Mouse (Mus musculus): ENCODE results near the gene Rbpms2. TPM values are rescaled to one million over a fixed set of nuclear protein-coding genes. Genes with fewer than 3 reads are reported as not detected.

Gene Rbpms2
- 10 to 100 TPM; 24.9 to 28.7 (median 26.5) TPM for total RNA-seq (2022)

DNA sequence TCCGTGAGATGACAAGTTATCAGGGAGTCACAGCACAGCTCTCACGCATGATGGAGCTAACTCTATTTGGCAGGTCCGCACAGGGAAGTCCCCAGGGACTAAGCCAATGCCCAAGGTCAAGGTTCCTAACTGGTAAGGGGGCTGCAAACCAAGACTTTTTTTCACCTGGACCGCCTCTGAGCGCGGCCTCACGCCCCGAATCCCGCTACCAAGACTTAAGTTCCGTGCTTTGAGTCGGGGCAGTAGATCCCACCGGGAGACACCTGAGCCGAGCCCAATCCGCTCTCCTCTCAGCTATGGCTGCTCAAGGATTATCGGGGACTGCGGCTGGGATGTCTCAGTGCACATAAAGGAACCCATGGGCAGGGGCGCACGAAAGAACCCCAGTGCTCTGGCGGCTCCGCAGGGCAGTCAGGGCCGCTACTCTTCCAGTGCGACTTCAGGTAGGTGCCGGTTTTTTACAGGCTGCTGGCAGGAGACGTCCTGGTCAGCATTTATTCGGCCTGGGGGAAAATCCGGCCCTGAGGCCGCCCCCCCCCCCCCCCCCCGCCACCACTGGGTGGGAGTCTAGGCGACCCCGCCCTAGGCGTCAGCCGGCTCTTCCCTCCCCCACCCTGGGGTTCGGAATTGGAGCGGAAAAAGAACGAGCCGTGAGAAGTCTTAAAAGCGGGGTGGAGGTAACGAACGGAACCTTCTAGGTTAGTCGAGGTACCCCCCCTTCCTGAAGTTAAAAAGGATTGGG, at the start of gene Rbpms2:
TSS of gene Rbpms2 (plus strand) at position 624 of the 742 bp plus-strand sequence.
- peak; percentile 24 for DNase-seq (ENCODE audit: low spot score)

DNA sequence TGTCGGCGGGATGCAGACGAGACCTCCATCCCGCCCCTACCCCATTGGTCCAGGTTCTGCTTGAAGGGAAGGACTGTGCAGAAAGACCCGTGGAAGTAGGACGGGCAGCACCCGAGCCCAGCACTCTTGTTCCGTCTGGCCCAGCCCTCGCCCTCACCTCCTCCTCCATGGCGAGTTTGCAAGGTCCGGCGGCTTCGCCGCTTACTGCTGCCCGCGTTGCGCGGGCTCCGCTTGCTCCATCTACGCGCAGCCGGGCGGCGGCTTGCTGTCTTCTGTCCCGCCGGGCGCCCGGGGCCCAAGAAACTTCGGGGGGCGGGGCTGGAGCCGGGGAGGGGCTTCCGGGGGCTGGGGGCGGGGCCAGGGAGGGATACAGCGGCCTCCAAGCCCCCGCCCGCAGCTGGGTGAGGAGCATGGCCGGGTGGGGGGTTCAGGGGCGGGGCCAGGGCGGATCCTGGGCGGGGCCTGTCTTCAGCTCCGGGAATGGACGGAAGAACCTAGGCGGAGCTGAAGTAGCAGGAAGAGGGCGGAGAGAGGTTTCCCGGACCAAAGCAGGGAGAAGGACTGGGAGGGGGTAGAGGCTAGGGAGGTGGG, 49.6 kb upstream of the Rbpms2 start, which contains the start of gene Plekho2:
TSS of gene Plekho2 (minus strand) at position 260 of the 591 bp plus-strand sequence.
- DNase-seq (ENCODE audit: low spot score): peak; percentile 91

DNA sequence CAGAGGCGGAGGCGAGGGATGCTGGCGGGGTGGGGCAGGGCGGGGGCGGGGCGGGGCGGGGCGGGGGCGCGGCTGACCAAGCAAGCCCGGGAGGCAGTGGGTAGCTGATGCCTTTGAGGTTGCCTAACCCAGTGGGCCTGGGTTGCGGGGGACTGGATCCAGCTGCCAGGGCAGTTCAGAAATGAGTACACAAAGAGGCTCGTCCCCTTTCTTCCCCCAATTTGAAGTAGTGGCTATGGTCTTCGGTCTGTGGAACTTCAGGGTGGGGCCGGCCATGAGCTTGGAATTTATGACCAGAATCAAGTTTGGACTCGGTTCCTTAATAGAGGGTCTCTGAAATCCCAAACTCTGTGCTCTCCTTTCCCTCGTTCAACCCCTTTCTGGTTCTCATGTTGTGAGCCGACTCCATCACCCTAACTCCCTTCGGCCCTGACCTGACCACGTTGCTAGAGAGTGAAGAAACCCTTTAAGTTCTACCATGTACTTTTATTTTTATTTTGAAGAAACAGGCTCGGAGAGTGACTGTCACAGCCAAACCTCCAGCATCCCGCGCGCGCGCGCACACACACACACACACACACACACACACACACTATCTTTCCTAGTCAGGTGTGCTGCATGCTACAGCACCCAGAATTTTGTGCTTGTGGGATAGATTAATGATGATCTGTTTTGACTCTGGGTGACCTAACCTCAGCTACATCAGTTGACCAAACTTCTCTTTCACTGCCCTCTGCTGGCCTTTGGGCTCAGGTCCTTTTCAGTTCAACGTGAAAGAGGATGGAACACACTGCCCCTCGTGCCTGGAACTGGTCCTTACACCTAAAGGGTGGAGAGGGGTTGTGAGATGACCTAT, 48.8 kb upstream of the Rbpms2 start:
- peak; percentile 91 for DNase-seq (ENCODE audit: low spot score)

DNA sequence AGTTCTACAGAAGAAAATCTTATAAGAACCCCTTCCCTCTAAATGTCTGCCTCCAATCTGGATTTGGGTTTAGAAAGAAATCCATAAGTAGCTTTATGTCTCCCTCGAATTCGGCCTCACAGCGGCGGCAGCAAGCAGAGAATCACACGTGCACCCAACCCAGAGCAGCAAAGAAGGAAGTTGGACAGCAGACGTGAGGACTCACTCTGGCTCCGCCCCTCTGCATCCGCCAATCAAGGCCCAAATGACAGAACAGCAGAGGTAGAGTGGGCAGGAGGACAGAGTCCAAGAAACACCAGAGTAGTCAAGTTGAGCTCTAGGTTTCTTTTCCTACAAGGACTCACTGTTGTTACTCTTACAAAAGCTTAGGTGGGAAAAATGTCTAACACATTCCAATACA, 46.4 kb upstream of the Rbpms2 start:
- no peak for DNase-seq (ENCODE audit: low spot score)

DNA sequence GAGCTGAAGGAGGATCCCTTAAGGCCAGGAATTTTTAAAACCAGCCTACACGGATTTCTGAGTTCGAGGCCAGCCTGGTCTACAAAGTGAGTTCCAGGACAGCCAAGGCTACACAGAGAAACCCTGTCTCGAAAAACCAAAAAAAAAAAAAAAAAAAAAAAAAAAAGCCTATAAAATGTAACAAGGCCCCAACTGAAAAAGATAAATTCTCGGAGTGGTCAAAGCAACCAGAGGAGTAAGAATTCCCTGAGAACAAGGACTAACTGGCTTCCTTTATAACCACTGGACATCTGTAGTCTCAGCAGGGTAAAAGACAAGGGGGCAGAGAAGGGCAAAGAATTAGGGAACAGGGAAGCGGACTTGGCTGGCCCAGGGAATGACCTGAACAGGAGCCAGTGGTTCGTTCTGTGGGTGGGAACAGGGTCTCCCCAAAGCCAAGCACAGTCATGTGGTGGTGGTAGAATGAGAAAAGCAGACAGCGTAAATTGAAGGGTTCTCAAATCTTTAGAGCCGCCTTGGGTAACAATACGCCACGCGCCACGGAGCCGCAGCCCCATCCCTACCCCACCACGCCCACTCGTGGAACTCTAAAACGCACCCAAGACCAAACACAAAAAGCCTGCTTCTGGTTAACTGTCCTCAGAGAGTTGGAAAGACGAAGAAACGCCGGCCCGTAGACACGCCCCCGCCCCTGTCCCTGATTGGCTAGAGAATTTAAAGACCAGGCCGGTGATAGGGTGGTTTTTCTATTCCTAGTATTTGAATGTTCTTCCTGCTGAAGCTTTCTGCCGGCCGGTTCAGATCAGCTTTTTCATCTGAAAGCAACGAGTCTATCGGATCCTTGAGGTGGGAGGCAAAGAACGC, 42.8 kb upstream of the Rbpms2 start, which contains the start of gene Pif1:
TSS of gene Pif1 (plus strand) at position 755 of the 864 bp plus-strand sequence.
- DNase-seq (ENCODE audit: low spot score): peak; percentile 87

DNA sequence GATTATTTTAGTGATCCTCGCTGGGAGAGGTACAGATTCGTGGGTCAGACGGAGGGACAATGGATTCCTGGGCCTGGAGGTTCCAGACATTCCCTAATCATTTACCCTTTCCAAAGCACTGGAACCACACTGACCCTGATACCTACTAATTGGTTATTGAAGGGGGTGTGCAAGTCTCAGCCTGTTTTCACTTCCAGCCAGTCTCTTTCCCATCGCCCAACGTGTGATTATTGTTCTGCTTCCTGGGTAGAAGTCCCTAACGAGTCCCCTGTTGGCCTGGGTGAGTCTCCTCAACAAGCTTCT, 42.2 kb upstream of the Rbpms2 start:
- DNase-seq (ENCODE audit: low spot score): no peak

DNA sequence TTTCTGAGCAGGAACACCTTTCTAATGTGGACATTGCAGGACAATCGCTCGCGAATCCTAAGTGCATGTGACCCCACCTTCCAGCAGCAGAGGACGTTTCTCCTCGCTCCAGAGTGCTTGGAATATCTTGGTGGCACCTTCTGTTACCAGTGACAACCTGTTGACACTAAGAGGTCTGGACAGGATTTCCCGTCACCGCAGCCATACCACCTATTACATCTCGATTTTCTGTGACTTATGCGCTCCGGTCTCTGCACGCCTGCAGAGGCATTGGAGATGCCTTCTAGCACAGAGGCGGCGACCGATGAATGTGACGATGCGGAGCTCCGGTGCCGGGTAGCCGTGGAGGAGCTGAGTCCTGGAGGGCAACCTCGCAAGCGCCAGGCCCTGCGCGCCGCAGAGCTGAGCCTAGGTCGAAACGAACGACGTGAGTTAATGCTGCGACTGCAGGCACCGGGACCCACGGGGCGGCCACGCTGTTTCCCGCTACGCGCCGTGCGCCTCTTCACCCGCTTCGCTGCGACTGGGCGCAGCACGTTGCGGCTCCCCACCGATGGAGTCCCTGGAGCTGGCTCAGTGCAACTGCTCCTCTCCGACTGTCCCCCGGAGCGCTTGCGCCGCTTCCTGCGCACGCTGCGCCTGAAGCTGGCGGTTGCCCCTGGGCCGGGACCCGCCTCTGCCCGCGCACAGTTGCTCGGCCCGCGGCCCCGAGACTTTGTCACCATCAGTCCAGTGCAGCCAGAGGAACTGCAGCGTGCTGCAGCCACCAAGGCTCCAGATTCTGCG, 41.7 kb upstream of the Rbpms2 start:
- no peak for DNase-seq (ENCODE audit: low spot score)

DNA sequence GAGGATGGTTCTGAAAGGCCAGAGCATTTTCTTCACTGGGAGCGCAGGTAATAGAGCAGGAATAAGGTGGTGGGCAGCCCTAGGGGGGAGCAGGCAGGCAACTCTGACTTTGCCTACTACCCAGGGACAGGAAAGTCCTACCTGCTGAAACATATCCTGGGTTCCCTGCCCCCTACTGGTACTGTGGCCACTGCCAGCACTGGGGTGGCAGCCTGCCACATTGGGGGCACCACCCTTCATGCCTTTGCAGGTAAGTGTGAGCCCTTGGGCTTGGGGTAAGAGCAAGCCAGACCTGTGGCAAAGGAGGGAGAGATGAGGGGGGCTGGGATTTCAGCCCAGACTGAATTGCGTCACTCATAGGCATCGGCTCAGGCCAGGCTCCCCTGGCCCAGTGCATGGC, 40.4 kb upstream of the Rbpms2 start:
- no peak for DNase-seq (ENCODE audit: low spot score)

DNA sequence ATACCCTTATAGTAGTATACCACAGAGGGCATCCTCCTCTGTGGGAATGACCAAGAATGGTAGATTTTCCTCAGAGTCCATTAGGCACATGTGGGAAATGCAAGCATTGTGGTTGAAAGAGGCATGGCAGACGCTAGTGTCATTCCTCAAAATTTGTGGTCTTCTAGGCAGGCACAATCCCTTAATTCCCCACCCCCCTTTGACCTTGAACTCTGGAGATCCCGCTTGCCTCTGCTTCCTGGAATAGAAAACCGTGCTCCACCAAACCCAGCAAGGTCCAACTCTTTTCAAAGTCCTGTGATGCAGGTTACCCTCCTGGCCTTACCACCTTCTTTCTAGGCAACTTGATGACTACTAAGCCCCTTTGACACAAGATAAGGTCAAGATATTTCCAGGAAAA, 36.7 kb upstream of the Rbpms2 start:
- no peak for DNase-seq (ENCODE audit: low spot score)

DNA sequence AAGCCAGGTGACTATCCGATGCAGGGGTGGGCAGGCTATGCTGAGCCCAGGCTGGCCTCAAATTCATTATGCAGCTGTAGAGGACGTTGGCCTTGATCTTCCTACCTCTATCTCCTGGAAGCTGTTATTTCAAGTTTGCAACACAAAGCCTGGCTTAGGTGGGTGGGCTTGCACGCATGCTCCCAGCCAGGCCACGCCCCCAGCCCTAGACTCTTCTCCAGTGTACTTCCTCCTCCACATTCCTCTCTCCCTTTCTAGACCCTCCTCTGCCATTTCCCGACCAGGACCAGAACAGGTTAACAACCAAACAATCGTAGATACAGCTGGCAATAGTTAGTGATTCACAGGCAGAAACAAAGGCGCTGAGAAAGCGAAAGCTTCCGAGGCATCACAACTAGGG, 35.9 kb upstream of the Rbpms2 start:
- no peak for DNase-seq (ENCODE audit: low spot score)

DNA sequence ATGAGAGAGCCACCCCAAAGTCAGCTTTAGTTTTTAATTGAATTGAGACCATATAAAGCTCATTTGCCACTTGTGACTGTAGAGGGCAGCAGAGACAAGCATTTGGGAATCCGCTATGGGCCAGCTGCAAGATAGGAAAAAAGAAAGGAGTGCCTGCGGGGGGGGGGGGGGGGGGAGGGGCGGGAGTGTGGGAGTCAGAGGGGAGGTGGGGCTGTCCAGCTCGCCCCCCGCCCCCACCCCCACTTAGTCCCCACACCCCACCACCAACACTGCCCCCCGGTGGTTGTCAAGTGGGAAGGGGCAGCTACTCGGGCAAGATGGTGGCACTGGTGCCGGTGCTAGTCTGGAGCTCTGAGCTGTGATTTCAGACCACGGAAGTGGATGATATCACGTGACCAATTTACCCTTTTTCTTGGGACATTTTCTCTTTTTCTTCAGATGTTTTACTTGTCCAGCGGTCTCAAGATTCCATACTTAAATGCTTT, 30.6 kb upstream of the Rbpms2 start:
- peak; percentile 60 for DNase-seq (ENCODE audit: low spot score)

DNA sequence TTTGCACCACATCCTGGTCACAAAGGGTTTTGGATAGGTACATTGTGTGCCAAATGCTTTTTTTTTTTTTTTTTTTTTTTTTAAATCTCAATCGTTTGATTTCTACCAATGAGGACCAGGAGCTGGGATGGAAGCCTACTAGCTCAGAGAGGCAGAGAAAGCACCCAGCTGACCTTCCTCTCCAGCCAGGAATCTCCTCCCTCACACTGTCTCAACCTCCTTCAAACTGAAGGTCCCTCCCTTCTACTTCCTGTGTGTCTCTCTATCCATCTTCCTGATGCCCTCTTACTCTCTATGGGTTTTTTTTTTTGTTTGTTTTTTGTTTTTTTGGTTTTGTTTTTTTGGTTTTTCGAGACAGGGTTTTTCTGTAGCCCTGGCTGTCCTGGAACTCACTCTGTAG, 28.5 kb upstream of the Rbpms2 start:
- DNase-seq (ENCODE audit: low spot score): no peak

DNA sequence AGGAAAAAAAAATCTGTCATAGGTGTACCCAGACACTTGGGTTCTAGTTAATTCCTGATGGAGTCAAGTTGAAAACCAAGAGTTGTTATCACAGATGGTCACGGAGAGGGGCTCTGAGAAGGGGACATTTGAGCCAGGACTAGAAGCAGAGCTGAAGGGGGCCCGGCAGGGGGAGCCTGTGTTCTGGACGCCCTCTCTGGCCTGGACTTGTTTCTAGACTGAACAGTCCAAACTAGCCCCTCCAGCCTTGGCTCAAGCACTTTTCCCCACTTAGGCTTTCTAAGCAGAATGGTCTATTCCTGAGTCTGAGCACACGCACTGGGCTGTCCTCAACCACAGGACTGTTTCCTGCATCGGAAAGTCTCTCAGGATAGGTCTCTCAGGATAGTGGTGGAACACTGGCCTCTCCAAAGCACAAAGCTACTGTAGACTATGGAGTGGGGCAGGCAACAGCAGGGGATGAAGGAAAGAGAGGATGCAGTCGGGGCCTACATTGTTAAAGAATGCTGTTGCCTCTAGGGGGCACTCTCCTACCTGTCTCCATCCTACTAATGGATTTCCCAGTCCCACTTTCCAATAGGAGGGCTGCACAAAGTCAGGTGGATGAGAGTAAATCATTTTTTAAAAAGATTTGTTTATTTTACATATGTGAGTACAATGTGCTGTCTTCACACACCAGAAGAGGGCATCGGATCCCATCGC, 25.9 kb upstream of the Rbpms2 start:
- DNase-seq (ENCODE audit: low spot score): no peak

DNA sequence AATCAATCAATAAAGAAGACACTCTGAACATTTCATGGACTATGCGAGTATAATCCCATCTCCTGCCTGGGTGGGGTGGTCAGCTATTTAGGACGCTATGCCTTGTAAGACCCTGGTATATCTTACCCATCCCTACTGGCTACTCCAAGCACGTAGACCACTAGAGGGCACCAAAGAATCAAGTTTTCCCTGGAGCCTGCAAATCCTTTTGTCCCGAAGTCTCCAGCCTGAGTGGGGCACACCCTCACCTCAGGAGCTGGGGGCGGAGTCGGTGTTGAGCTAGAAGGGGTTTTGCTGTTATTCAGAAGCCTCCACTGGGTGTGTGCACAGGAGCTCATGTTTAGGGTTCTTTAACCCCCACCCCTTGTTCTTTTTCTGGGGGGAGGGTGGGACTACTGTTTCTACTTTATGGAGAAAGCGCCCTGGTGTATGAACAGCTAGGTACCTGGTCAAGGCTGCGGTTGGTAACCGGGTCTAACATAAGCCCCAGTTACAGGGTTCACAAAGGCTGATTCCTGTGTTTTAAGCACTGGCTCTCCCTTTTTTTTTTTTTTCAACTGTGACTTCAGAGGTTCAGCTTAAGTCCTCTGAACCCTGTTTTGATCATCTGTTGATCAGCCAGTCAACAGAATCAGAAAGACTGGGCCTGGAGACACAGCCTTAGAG, 23.8 kb upstream of the Rbpms2 start:
- peak; percentile 70 for DNase-seq (ENCODE audit: low spot score)

DNA sequence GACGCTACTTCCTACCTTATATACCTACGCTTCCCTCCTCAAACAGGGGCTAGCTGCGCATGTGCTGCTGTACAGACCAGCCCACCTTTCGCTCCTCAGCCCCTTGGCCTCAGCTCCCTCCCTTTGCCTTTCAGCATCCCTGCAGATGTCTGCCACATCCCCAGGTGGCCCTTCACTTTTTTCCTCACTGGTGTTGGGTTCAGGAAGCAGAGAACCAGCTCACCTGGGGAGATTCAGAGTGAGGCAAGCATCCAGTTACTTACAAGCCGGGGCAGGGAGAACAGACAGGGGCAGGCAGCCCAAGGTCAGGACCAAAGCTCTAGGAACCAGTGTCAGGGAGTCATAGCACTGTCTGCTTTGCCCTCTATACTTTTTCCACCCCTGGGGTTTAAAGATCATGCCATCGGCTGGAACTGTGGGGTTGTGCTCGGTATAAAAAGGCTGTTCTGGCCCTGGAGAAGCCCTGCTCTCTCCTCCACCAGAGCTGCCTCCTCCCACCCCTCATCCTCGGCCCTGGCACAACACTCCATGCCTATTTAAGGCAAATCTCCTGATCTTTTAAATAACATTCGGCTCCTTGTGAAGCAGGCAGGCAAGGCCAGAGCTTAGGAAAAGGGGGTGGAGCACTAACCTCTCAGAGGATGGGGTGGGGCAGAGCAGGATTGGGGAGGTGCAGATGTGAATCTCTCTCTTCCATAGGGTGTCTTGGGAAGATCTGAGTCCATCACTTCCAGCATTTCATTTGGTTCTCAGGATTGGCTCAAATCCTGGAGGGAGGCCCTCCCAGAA, 22.9 kb upstream of the Rbpms2 start:
- no peak for DNase-seq (ENCODE audit: low spot score)

DNA sequence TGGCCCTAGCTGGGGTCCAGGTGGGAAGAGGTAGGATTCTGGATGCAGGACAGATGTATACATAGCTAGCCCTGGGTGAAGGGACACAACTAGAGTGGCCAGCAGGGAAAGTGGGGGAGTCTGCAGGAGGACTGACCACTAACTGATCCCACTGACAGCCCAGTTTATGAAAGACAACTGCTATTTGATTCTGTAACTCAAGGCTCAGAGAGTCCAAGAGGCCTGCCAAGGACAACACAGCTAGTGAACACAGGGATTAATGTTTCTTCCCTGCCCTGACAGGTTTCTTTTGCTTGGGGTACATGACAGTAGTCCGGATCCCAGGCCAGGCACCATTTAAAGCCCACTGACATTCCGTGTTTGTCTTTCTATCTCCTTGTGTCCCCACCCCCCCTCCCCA, 22.3 kb upstream of the Rbpms2 start:
- DNase-seq (ENCODE audit: low spot score): no peak

DNA sequence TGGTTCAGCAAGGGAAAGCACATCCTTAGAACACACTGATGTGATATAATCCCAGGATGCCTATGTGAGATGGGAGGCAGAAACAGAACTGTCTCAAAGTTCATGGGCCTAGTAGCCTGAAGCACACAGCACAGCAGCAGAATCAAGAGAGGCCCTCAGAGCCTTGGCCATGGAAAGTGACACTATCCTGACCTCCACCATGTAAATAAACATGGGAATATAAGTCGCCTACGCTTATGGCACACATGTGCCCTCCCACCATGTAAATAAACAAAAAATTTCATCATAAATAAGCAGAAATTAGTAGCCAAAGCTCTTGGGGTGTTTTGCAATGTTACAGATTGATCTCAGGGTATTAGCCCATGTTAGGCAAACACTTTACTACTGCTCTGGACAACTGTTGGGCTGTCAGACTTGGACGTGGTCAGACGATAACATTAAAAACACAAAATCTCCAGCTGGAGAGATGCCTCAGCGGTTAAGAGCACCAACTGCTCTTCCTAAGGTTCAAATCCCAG, 17.4 kb upstream of the Rbpms2 start:
- DNase-seq (ENCODE audit: low spot score): no peak

DNA sequence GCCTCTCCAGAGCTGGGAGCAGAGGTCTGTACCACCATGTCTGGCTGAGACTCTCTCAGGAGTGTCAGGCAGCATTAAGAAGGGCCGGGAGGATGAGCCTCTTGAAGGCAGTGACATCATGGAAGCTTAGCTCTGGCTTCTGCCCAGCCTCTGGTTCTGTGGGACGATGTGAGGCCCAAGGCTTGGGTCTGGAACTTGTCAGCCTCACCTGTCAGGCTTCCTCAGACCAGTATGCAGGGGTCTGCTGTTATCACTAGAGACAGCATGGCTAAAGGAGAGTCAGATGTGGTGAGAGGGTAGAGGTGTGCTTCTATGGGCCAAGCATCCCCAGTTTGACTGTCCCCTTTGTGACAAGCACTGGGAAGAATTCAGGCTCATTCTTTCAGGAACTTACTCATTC, 16.4 kb upstream of the Rbpms2 start:
- DNase-seq (ENCODE audit: low spot score): no peak
